Mouse (Mus musculus): ENCODE data around the gene Abcb5.
"Not testable (repeated sequence)": the region's sequence is repeated elsewhere in the genome, so short reads cannot be mapped to it uniquely, and the experiment has no call there.

Gene Abcb5

GRCm38 (mm10) chr12:118966321-118966720 lies at the start of gene Abcb5:
Gene Abcb5, minus strand, starts transcription at chr12:118966421.
- DNase-seq (ENCODE audit: low read depth), result no peak

GRCm38 (mm10) chr12:118999230-118999629 lies 33.0 kb upstream of the Abcb5 start:
- DNase-seq (ENCODE audit: low read depth), result no peak

- DNase-seq (ENCODE audit: low read depth), result peak; percentile 13
Observed at GRCm38 (mm10) chr12:118994328-118995166, 28.3 kb upstream of the Abcb5 start.

DNA sequence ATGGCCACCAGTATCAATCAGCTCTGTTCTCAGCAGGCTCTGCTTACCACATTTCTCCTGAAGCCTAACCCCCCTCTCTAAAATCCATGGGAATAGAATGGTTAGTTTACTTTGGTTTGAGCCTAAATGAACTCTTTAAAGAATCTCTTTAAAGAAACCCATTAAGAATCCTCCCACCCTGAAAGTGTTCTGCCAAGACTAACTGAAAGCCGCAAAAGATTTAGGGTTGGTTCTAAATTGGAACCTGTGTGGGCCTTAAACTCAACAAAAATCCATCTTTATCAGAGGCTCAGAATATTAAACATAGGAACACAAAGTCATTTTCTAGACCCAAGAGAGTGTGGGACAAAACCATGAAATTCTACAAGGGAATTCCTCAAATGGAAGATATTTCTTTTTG lies 18.6 kb upstream of the Abcb5 start:
- DNase-seq (ENCODE audit: low read depth), result no peak

GRCm38 (mm10) chr12:118930386-118931318 lies 35.6 kb downstream of the Abcb5 start:
- peak; percentile 68 for DNase-seq (ENCODE audit: low read depth)

DNA sequence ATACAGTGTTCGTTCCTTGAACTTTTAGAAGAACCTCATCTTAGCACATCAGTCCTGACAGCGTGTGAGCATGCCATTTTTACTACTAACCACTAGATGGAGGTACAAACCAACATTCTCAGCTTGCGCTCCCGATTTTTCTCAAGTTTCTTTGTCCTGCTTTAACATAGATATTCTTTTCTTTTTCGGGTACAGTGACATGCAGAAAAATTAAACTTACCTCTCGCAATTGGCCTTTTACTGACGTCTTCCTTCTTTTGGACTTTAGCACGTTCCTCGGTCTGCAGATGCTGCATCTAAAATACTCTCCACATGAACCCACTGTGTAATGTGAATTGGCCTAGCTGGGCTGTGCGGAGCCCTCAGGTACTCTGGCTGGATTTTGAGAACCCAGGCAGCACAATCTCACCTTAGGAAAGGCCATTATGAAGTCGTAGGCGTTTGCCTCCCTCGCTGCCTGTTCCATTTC lies 39.4 kb downstream of the Abcb5 start:
- DNase-seq (ENCODE audit: low read depth), result peak; percentile 15

- not testable (repeated sequence) for DNase-seq (ENCODE audit: low read depth)
Observed at GRCm38 (mm10) chr12:118923874-118924273, 42.3 kb downstream of the Abcb5 start.

- no peak for DNase-seq (ENCODE audit: low read depth)
Observed at GRCm38 (mm10) chr12:118917771-118918170, 48.5 kb downstream of the Abcb5 start.

GRCm38 (mm10) chr12:118910360-118910759 lies 55.9 kb downstream of the Abcb5 start:
- no peak for DNase-seq (ENCODE audit: low read depth)

- no peak for DNase-seq (ENCODE audit: low read depth)
Observed at GRCm38 (mm10) chr12:118902249-118902648, 64.0 kb downstream of the Abcb5 start.

DNA sequence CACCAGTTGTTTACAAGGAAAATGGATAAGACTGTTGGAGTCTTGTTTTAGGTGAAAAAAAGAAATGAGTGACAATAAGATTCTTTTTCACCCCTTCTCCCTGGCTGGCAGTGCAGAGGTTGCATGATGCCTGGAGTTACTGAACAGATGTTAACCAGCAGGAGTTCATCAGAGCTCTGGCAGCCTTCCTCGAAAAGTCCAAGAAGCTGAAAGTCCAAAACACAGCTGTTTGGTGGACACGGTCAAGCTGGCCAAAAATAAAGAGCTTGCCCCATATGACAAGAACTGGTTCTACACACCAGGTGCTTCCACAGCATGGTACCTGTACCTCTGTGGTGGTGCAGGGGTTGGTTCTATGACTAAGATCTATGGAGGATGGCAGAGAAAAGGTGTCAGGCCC lies 78.3 kb downstream of the Abcb5 start:
- no peak for DNase-seq (ENCODE audit: low read depth)

DNA sequence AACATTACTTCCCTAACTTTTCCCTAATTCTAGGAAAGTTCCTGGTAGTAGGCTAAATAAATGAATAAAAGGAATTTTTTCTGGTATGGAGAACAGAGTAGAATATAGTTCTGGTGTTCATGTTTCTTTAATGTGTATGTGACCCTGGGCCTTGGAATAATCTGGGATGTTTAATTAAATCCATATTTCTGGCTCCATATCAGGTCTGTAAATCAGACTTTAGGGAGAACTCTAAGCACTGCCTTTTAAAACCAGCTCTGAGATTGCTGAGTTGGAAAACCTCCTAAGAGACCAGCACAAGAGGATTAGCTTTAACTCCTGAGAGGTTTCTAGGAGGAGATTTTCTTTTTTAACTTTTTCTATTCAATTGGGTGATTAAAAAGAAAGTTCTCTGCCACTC lies 83.4 kb downstream of the Abcb5 start:
- DNase-seq (ENCODE audit: low read depth), result no peak

GRCm38 (mm10) chr12:118872673-118873072 lies 93.5 kb downstream of the Abcb5 start:
- no peak for DNase-seq (ENCODE audit: low read depth)

GRCm38 (mm10) chr12:118856151-118856550 lies 110.1 kb downstream of the Abcb5 start:
- DNase-seq (ENCODE audit: low read depth), result no peak

- DNase-seq (ENCODE audit: low read depth), result peak; percentile 9
Observed at GRCm38 (mm10) chr12:118854831-118855453, 111.3 kb downstream of the Abcb5 start.

DNA sequence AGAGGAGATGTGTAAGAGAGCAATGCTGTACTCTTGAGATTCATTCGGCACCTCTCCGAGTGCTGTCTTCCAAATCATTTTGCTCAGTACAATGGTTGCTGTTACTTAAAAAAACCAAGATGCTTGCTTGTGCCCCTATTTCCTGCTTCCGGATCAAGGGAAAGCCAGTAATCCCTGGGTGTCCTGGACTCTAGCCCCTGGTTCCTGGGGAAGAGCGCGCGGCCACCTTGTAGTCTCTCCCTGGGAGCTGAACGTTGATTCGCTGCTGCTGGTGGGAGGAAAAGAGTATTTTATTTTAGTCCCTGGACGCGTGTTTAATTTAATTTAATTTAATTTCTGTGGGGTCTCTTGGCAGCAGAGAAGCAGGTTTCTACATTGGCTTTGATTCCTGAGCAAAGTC lies 111.8 kb downstream of the Abcb5 start:
- DNase-seq (ENCODE audit: low read depth), result no peak

GRCm38 (mm10) chr12:118853331-118853730 lies 112.9 kb downstream of the Abcb5 start:
- no peak for DNase-seq (ENCODE audit: low read depth)

DNA sequence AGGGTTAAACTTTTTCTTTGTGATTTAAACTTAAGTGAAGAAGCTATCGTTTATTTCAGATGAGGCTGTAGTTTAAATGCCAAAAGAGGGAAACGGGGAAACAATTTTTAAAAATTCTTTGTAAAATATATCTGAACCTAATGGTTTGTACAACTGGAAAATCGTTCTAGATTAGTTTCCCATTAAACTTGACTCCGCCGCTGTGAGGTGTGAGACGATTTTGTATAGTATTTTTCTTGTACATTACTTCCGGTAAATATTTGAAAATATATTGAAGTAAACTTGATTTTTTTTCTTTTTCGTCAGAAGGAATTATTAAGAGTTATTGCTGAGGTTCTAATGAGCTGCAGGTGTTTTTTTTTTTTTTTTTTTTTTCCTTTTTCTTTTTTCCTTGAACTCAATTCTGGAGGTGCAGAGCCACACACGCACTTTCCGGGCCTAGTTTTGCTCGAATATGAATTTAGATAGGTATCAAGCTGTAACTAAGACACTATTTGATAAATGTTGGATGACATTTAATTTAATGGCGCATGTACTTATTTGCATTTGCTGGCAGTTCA lies 115.3 kb downstream of the Abcb5 start:
- no peak for DNase-seq (ENCODE audit: low read depth)

DNA sequence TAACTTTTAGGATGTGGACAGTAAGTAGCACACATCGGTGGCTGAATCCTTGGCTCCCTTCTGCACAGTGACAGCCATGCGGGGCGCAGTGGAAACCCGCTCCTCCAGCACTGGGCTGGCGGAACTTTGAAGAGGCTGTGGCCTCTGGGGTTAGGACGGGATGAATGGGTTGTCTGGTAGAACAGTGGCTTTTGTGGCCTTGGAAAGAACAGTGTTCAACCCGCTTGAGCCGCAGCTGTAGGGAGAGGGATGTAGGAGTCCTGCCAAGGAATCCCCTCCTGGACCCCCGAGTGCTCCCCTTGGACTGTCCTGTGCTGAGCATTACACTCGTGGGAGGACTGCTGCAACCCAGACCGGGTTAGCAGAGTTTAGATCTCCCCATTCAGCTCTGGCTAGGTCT lies 116.2 kb downstream of the Abcb5 start:
- no peak for DNase-seq (ENCODE audit: low read depth)

GRCm38 (mm10) chr12:118849203-118849861 lies 116.9 kb downstream of the Abcb5 start:
- no peak for DNase-seq (ENCODE audit: low read depth)

GRCm38 (mm10) chr12:118848496-118849202 lies 117.6 kb downstream of the Abcb5 start:
- no peak for DNase-seq (ENCODE audit: low read depth)
